Mouse (Mus musculus) hindbrain, embryonic 10.5 days (tissue): ENCODE data around the gene Rce1. TPM values are rescaled to one million over a fixed set of nuclear protein-coding genes. Genes with fewer than 3 reads are reported as not detected.
"Not testable (repeated sequence)": the region's sequence is repeated elsewhere in the genome, so short reads cannot be mapped to it uniquely, and the experiment has no call there.

ENCODE experiments used
- DNase-seq: peaks from one replicate; pipeline ENCODE4 v3.0.0-alpha.2; 2017; ENCODE audit warnings: low spot score
- H3K27ac ChIP-seq: fragments of 300-500 bp; sonication (generic); 2 replicates; pipeline ENCODE4 v1.5.1; 2016; ENCODE audit warnings: mild to moderate bottlenecking, moderate library complexity
- H3K27me3 ChIP-seq: fragments of 300-500 bp; sonication (generic); 2 replicates; pipeline ENCODE4 v1.6.1; 2016; ENCODE audit warnings: mild to moderate bottlenecking; ENCODE audit not compliant: poor library complexity, insufficient read depth, severe bottlenecking
- H3K36me3 ChIP-seq: fragments of 300-500 bp; sonication (generic); 2 replicates; pipeline ENCODE4 v1.6.1; 2016; ENCODE audit warnings: mild to moderate bottlenecking, moderate library complexity
- H3K4me1 ChIP-seq: fragments of 300-500 bp; sonication (generic); replicated peaks from 2 replicates; pipeline ENCODE4 v1.6.1; 2016; ENCODE audit warnings: mild to moderate bottlenecking
- H3K4me3 ChIP-seq: fragments of 300-500 bp; sonication (generic); 2 replicates; pipeline ENCODE4 v1.5.1; 2016; ENCODE audit warnings: mild to moderate bottlenecking, moderate library complexity
- H3K9me3 ChIP-seq: fragments of 300-500 bp; sonication (generic); 2 replicates; pipeline ENCODE4 v1.6.1; 2016; ENCODE audit warnings: mild to moderate bottlenecking, moderate library complexity
- WGBS: fragments of 180-500 bp; shearing (Covaris S2); methylation state at CpG from one replicate; pipeline ENCODE4 v1.1.7; 2016; 5-methylcytosine and 5-hydroxymethylcytosine counted together
- polyA plus RNA-seq: library from polyadenylated mRNA; unstranded; fragments of >200 nt; fragmentation: Nextera tagmentation; extraction: Ambion mirVana; gene quantifications from 2 replicates; pipeline ENCODE4 v1.2.1, GENCODE M21; 2016

Rce1 gene
- polyA plus RNA-seq, 1 experiment from 2014 or later: 81.4 TPM

DNA sequence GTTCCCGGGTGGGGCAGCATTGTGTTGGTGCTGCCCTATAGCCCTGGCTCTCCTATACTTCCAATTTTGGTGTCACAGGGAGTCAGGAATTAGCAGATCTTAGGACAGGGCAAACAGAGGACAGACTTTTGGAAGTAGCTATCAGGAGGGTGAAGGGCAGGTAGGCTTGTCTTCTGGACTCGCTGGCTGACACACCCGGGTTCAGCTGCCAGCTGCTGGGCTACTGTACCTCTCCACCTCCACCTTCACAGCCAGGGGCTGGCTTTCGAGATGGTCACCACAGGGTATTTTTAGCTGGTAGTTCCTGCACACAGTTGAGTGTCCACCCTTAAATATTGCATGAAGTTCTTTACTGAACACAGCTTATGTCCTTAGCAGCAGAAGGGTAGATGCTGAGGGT, 16.9 kb downstream of the Rce1 start:
- Histone ChIP-seq H3K9me3 (no peaks in the 10 kb centered on the region), H3K4me3 (no peak overlapping the region), H3K27ac (no peak overlapping the region), H3K4me1 (peaks cover 23% of the 10 kb centered on the region), H3K27me3 (no peaks in the 10 kb centered on the region), H3K36me3 (peaks cover 33% of the 10 kb centered on the region)
- 88% methylated on average over 4 of the region's 4 CpGs for WGBS
- no peak for DNase-seq

GRCm38 (mm10) chr19:4607406-4607805, 18.0 kb downstream of the Rce1 start:
- Histone ChIP-seq H3K36me3 (peaks cover 22% of the 10 kb centered on the region), H3K27ac (no peak overlapping the region), H3K9me3 (no peaks in the 10 kb centered on the region), H3K4me3 (no peak overlapping the region), H3K4me1 (peaks cover 12% of the 10 kb centered on the region), H3K27me3 (peaks cover 2% of the 10 kb centered on the region; the same call in 1 of the 2 replicates)
- 91% methylated on average over 12 of the region's 12 CpGs for WGBS
- DNase-seq: no peak

- WGBS: 92% methylated on average over 4 of the region's 4 CpGs
- H3K9me3 ChIP-seq: no peaks in the 10 kb centered on the region
- peaks cover 4% of the 10 kb centered on the region; the same call in 1 of the 2 replicates for H3K36me3 ChIP-seq
- H3K27me3 ChIP-seq: peaks cover 5% of the 10 kb centered on the region; the same call in 1 of the 2 replicates
- no peak for DNase-seq
- no peak overlapping the region for H3K4me3 ChIP-seq
- peaks cover 6% of the 10 kb centered on the region for H3K4me1 ChIP-seq
- no peak overlapping the region for H3K27ac ChIP-seq
These were observed 19.8 kb downstream of the Rce1 start for GRCm38 (mm10) chr19:4605654-4606053.

GRCm38 (mm10) chr19:4603801-4604723, 21.4 kb downstream of the Rce1 start:
- 40% methylated on average over 24 of the region's 24 CpGs for WGBS
- Histone ChIP-seq H3K36me3 (no peaks in the 10 kb centered on the region), H3K9me3 (no peaks in the 10 kb centered on the region), H3K4me1 (peaks cover 6% of the 10 kb centered on the region), H3K27me3 (peaks cover 5% of the 10 kb centered on the region; the same call in 1 of the 2 replicates), H3K4me3 (no peak overlapping the region), H3K27ac (no peak overlapping the region)
- DNase-seq: peak; percentile 47

DNA sequence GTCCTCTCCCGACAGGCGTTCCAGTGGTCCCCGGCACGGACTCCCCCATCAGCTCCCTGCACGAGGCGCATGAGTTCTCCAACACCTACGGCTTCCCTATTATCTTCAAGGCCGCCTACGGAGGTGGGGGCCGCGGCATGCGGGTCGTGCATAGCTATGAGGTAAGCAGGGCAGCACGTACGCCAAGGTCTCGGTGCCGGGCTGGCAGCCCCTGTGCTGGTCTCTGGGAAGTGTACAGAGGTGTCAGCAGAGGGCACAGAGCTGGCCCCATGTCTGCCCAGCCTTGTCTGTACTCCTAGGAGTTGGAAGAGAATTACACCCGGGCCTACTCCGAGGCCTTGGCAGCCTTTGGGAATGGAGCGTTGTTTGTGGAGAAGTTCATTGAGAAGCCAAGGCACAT, 23.0 kb downstream of the Rce1 start:
- H3K4me3 ChIP-seq: no peak overlapping the region
- WGBS: 86% methylated on average over 20 of the region's 20 CpGs
- H3K36me3 ChIP-seq: no peaks in the 10 kb centered on the region
- H3K4me1 ChIP-seq: peaks cover 6% of the 10 kb centered on the region
- H3K27ac ChIP-seq: no peak overlapping the region
- no peak for DNase-seq
- no peaks in the 10 kb centered on the region for H3K9me3 ChIP-seq
- peaks cover 5% of the 10 kb centered on the region; the same call in 1 of the 2 replicates for H3K27me3 ChIP-seq

DNA sequence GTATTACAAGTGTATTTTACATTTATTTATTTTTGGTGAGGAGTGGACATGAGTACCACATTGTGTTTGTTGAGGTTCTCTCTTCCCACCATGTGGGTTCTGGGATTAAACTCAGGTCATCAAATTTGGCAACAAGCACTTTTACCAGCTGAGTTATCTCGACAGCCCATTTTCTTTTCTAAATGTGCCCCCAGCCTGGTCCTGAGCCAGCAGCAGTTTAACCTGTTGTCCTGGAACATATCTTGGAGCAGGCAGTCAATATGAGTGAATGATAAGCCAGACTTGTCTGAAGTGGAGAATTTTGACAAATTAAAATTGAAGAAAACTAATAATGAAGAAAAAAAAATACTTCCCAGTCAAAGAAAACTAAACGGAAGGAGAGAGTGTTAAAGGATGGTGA, 29.4 kb downstream of the Rce1 start:
- Histone ChIP-seq H3K27me3 (no peaks in the 10 kb centered on the region), H3K4me3 (no peak overlapping the region), H3K4me1 (peaks cover 9% of the 10 kb centered on the region; the same call in 1 of the 2 replicates), H3K9me3 (no peaks in the 10 kb centered on the region), H3K36me3 (no peaks in the 10 kb centered on the region), H3K27ac (no peak overlapping the region)
- no peak for DNase-seq
- WGBS: 76% methylated on average over 2 of the region's 2 CpGs

DNA sequence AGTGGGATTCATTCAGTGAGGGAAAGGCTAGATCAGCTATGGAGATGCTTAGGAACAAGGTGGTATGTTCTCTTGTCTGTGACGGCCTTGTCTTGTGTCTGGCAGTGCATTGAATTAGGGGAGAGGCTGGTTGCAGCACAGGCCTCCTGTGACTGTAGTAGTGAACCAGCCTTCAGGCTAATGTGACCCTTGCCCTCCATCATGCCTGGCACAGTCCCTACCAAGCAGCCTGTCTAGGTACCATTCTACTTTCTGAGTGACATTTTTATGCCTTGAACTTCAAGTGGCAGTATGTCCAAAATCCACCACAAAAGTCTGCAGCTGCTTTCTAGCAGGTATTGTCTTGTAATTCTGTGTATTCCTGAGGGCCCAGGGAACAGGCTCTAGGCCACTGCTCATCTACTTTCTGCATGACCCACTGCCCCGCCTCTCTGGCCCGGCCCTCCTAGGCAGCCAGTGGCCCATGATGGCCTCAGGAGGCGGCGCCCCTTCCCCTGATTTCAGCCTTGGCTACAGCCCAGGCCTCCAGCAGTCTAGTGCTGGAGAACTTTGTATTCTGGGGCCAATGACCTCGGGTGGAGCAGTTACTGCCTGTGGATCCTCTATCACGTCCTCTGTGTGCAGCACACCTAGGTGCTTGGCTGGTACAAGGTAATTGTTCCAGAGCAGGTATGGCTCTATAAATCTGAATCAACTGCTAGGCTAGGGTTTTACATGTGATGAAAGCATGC, 31.5 kb downstream of the Rce1 start:
- Histone ChIP-seq H3K36me3 (no peaks in the 10 kb centered on the region), H3K9me3 (no peaks in the 10 kb centered on the region), H3K4me1 (peaks cover 9% of the 10 kb centered on the region; the same call in 1 of the 2 replicates), H3K27ac (no peak overlapping the region), H3K4me3 (no peak overlapping the region), H3K27me3 (no peaks in the 10 kb centered on the region)
- no peak for DNase-seq
- WGBS: 57% methylated on average over 7 of the region's 7 CpGs

- no peak for DNase-seq
- Histone ChIP-seq H3K4me3 (no peak overlapping the region), H3K9me3 (no peaks in the 10 kb centered on the region), H3K36me3 (no peaks in the 10 kb centered on the region), H3K27ac (no peak overlapping the region), H3K27me3 (no peaks in the 10 kb centered on the region), H3K4me1 (peaks cover 9% of the 10 kb centered on the region; the same call in 1 of the 2 replicates)
- 89% methylated on average over 3 of the region's 3 CpGs for WGBS
These were observed 35.4 kb downstream of the Rce1 start for GRCm38 (mm10) chr19:4590025-4590424.

DNA sequence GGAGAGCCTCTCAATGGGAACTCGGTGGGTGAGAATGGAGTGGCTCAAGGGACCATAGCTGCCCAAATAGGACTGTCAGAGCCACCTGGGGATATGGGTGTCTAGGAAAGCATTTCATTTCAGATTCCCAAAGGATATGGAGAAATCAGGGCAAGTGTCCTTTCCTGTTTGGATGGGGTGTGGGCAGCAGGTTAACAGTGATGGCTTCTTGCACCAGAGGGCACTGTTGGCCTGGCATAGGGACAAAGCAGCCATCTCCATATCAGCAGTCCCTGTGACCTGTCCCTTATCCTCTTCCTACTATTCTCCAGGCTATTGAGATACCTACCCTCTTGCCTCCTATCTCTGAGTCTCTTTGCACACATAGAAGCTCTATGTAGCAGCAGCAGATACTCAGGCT, 36.4 kb downstream of the Rce1 start:
- Histone ChIP-seq H3K27ac (no peak overlapping the region), H3K4me1 (peaks cover 9% of the 10 kb centered on the region; the same call in 1 of the 2 replicates), H3K36me3 (no peaks in the 10 kb centered on the region), H3K27me3 (no peaks in the 10 kb centered on the region), H3K9me3 (no peaks in the 10 kb centered on the region), H3K4me3 (no peak overlapping the region)
- 80% methylated on average over 1 of the region's 1 CpGs for WGBS
- DNase-seq: no peak

GRCm38 (mm10) chr19:4588430-4588829, 37.0 kb downstream of the Rce1 start:
- Histone ChIP-seq H3K9me3 (no peaks in the 10 kb centered on the region), H3K4me3 (no peak overlapping the region), H3K36me3 (no peaks in the 10 kb centered on the region), H3K27ac (no peak overlapping the region), H3K4me1 (0 out of 2 replicates have a peak, but pooled peaks cover 2% of the 10 kb centered on the region), H3K27me3 (no peaks in the 10 kb centered on the region)
- no peak for DNase-seq
- WGBS: 72% methylated on average over 3 of the region's 3 CpGs

- Histone ChIP-seq H3K9me3 (no peaks in the 10 kb centered on the region), H3K27me3 (no peaks in the 10 kb centered on the region), H3K4me1 (0 out of 2 replicates have a peak, but pooled peaks cover 2% of the 10 kb centered on the region), H3K4me3 (no peak overlapping the region), H3K36me3 (no peaks in the 10 kb centered on the region), H3K27ac (no peak overlapping the region)
- 65% methylated on average over 2 of the region's 2 CpGs for WGBS
- DNase-seq: no peak
These were observed 38.0 kb downstream of the Rce1 start for GRCm38 (mm10) chr19:4587426-4587825.

DNA sequence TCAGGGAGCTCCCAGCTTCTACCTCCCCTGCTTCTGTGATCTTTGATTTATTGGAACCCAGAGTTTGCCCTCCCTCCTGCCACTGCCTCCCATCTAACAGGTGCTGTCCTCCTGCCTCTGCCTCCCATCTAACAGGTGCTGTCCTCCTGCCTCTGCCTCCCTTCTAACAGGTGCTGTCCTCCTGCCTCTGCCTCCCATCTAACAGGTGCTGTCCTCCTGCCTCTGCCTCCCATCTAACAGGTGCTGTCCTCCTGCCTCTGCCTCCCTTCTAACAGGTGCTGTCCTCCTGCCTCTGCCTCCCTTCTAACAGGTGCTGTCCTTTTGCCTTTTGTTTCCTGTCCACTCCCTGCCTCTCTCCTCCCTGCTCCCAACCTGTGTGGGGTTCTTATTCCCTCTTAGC, 38.7 kb downstream of the Rce1 start:
- H3K9me3 ChIP-seq, H3K4me3 ChIP-seq, H3K4me1 ChIP-seq, DNase-seq, H3K27me3 ChIP-seq, H3K27ac ChIP-seq, H3K36me3 ChIP-seq: not testable (repeated sequence)

GRCm38 (mm10) chr19:4583856-4584255, 41.6 kb downstream of the Rce1 start:
- Histone ChIP-seq H3K36me3 (no peaks in the 10 kb centered on the region), H3K27me3 (no peaks in the 10 kb centered on the region), H3K4me3 (no peak overlapping the region), H3K4me1 (0 out of 2 replicates have a peak, but pooled peaks cover 2% of the 10 kb centered on the region), H3K27ac (no peak overlapping the region), H3K9me3 (no peaks in the 10 kb centered on the region)
- no peak for DNase-seq
- 74% methylated on average over 2 of the region's 2 CpGs for WGBS
